Mouse (Mus musculus) ES-E14 (cell line): ENCODE results near the gene Ralgds. TPM values are rescaled to one million over a fixed set of nuclear protein-coding genes. Genes with fewer than 3 reads are reported as not detected.
"Not testable (repeated sequence)": the region's sequence is repeated elsewhere in the genome, so short reads cannot be mapped to it uniquely, and the experiment has no call there.

Experiments used
- DNase-seq: peaks from one replicate; pipeline ENCODE4 v3.0.0-alpha.2; 2013; ENCODE audit warnings: low read depth, low spot score
- H3K27ac ChIP-seq: 2 replicates; pipeline ENCODE4 v1.5.1; 2012; ENCODE audit warnings: low read depth, mild to moderate bottlenecking, low read length, moderate library complexity, mixed read lengths; ENCODE audit not compliant: poor library complexity, insufficient read depth, severe bottlenecking
- H3K36me3 ChIP-seq: 2 replicates; pipeline ENCODE4 v1.6.1; 2012; ENCODE audit warnings: mild to moderate bottlenecking, low read length, moderate library complexity, mixed read lengths; ENCODE audit not compliant: control insufficient read depth, poor library complexity, insufficient read depth, severe bottlenecking
- H3K4me1 ChIP-seq, 2 experiments: fragments of 150-350 bp in 1 of 2; sonication (generic) in 1 of 2; 2 replicates each; pipeline ENCODE4 v1.6.1; 2012; ENCODE audit warnings: low read length in 2 of 2, mild to moderate bottlenecking in 1 of 2, mixed read lengths in 1 of 2; ENCODE audit not compliant: control insufficient read depth in 2 of 2, insufficient read depth in 2 of 2, poor library complexity in 1 of 2
- H3K4me3 ChIP-seq, 2 experiments: fragments of 150-350 bp in 1 of 2; sonication (generic) in 1 of 2; 2 replicates each; pipeline ENCODE4 v1.5.1; 2012; ENCODE audit warnings: low read length in 2 of 2, low read depth in 1 of 2, mild to moderate bottlenecking in 1 of 2, mixed read lengths in 1 of 2; ENCODE audit not compliant: insufficient read depth in 1 of 2, poor library complexity in 1 of 2, severe bottlenecking in 1 of 2
- H3K9ac ChIP-seq: 2 replicates; pipeline ENCODE4 v1.6.1; 2012; ENCODE audit warnings: low read depth, mild to moderate bottlenecking, low read length, mixed read lengths; ENCODE audit not compliant: poor library complexity, insufficient read depth, severe bottlenecking
- H3K9me3 ChIP-seq: fragments of 150-350 bp; sonication (generic); 2 replicates; pipeline ENCODE4 v1.6.1; 2012; ENCODE audit warnings: low read depth, mild to moderate bottlenecking, low read length; ENCODE audit not compliant: control insufficient read depth, insufficient read depth
- CHD2 ChIP-seq: IDR thresholded peaks from 2 replicates; pipeline ENCODE4 v1.6.1; 2014; ENCODE audit warnings: mild to moderate bottlenecking, low read depth, low read length, inconsistent platforms
- HCFC1 ChIP-seq: IDR thresholded peaks from 2 replicates; pipeline ENCODE4 v1.6.1; 2012; ENCODE audit warnings: low read length, inconsistent platforms, borderline replicate concordance; ENCODE audit not compliant: insufficient read depth
- MAFK ChIP-seq: IDR thresholded peaks from 2 replicates; pipeline ENCODE4 v1.6.1; 2014; ENCODE audit warnings: mild to moderate bottlenecking, low read depth, low read length, inconsistent platforms; ENCODE audit not compliant: insufficient read depth
- ZC3H11A ChIP-seq: IDR thresholded peaks from 2 replicates; pipeline ENCODE4 v1.6.1; 2012; ENCODE audit warnings: low read depth, mild to moderate bottlenecking, inconsistent platforms, low read length, borderline replicate concordance
- ZNF384 ChIP-seq: IDR thresholded peaks from 2 replicates; pipeline ENCODE4 v1.6.1; 2012; ENCODE audit warnings: low read depth, low read length, inconsistent platforms
- in situ Hi-C, 2 experiments: fragments of 600-800 bp; cut with MboI; formaldehyde crosslinking; loops; one replicate each; pipeline ENCODE4 v1.15.1; 2025; ENCODE audit warnings: low sequenced_read_pairs in 2 of 2, inconsistent platforms in 1 of 2; ENCODE audit not compliant: unreplicated experiment in 2 of 2
- total RNA-seq: library from RNA; depleted of rRNA; stranded (reverse); fragments of 300-350 nt; gene quantifications from 2 replicates; pipeline ENCODE4 v1.2.3, GENCODE M21; 2012

Ralgds gene
- total RNA-seq, 1 experiment = 18.2 TPM

DNA sequence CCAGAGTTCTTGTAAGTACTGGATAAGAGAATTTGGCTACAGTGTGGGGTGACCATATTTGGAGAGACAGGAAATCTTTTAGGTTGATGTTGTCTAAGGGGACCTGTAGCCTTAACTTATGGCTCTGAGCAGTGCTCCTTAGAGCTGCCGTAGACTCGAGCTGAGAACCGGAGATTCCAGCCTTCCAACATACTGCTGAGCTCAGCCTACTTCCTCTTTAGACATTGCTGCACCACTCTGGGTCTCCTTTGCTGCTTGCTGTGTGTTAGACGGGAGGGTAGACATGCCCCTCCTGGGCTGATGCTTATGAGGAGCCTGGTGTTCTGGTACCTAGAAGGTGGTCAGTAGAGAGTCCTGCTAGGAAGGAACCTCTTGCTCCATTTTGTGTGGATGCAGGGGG lies 14.5 kb upstream of the Ralgds start:
- peaks cover 3% of the 10 kb centered on the region; the same call in 1 of the 2 replicates for H3K9me3 ChIP-seq
- in situ Hi-C loops = no loop called here
- H3K4me1 ChIP-seq = peaks cover 0 to 3% of the 10 kb centered on the region in 2 experiments; a peak in 1 of 4 replicates
- no peak overlapping the region for H3K4me3 ChIP-seq
- no peak overlapping the region for H3K9ac ChIP-seq
- DNase-seq = no peak
- H3K36me3 ChIP-seq = no peaks in the 10 kb centered on the region
- no peak for TF ChIP-seq MAFK
- no peak for TF ChIP-seq ZC3H11A
- TF ChIP-seq ZNF384 = no peak
- TF ChIP-seq CHD2 = no peak
- TF ChIP-seq HCFC1 = no peak
- no peak overlapping the region for H3K27ac ChIP-seq

DNA sequence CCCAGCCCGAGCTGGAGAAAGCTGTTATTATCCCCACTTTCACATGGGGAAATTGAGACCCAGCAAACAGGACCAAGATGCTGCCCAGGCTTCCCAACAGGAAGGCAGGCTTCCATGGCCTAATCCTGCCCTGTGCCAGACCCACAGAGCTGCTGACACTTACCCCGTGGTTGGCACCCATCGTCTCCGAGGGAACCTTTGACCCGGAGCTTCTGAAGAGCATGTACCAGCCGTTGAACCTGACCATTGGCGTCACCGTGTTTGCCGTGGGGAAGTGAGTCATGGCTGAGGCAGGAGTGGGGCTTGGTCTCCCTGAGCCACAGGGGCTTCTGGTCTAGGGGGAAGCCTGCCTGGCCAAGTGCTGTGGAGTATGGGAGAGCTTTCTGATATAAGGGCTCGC lies 9.9 kb upstream of the Ralgds start:
- no peak for DNase-seq
- Histone ChIP-seq H3K9ac (no peak overlapping the region), H3K27ac (no peak overlapping the region), H3K4me1 (peaks cover 4 to 14% of the 10 kb centered on the region in 2 experiments), H3K4me3 (no peak overlapping the region), H3K36me3 (no peaks in the 10 kb centered on the region), H3K9me3 (no peaks in the 10 kb centered on the region)
- no peak for TF ChIP-seq ZNF384
- TF ChIP-seq MAFK = no peak
- no peak for TF ChIP-seq ZC3H11A
- no peak for TF ChIP-seq CHD2
- TF ChIP-seq HCFC1 = no peak
- in situ Hi-C loops = no loop called here

DNA sequence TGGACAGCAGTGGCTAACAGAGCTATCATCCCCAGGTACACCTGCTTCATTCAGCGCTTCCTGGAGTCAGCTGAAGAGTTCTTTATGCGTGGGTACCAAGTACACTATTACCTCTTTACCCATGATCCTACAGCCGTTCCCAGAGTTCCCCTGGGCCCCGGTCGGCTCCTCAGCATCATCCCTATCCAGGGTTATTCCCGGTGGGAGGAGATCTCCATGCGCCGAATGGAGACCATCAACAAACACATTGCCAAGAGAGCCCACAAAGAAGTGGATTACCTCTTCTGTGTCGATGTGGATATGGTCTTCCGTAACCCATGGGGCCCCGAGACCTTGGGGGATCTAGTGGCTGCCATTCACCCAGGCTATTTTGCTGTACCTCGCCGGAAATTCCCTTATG lies 8.2 kb upstream of the Ralgds start:
- in situ Hi-C loops = no loop called here
- Histone ChIP-seq H3K4me1 (peaks cover 4 to 14% of the 10 kb centered on the region in 2 experiments), H3K9ac (peak overlapping the region; percentile 38; the same call in 1 of the 2 replicates), H3K27ac (peak overlapping the region; percentile 42), H3K36me3 (no peaks in the 10 kb centered on the region), H3K4me3 (peak overlapping the region; percentile 40 to 43), H3K9me3 (no peaks in the 10 kb centered on the region)
- DNase-seq = no peak
- TF ChIP-seq HCFC1 = no peak
- TF ChIP-seq CHD2 = no peak
- no peak for TF ChIP-seq ZNF384
- no peak for TF ChIP-seq ZC3H11A
- no peak for TF ChIP-seq MAFK

DNA sequence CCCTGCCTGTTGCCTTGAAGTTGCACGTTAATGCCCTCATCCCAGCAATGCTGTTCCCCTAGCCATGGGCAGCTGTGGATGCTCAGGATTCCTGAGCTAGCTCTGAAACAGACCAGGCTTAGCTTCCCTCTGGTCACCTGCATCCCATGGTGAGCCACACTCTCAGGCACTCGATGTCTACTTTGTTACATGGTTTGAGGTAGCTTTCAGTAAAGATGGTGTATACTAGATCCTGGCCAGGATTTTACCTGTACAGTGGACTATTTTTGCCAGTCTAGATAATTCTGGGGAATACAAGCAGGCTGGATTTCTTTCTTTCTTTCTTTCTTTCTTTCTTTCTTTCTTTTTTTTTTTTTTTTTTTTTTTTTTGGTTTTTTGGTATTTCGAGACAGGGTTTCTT lies 7.1 kb upstream of the Ralgds start, which contains the start of gene Gm10134:
Gene Gm10134, plus strand, starts transcription at position 301 of the 400 bp plus-strand sequence.
- Histone ChIP-seq H3K9ac (peak within 1 kb of the TSS; percentile 45; the same call in 1 of the 2 replicates), H3K36me3 (no peaks in the 10 kb centered on the region), H3K27ac (peak within 1 kb of the TSS; percentile 78), H3K4me1 (peaks cover 4 to 14% of the 10 kb centered on the region in 2 experiments), H3K9me3 (no peaks in the 10 kb centered on the region), H3K4me3 (peak within 1 kb of the TSS; percentile 40 to 43)
- DNase-seq = no peak
- TF ChIP-seq ZNF384 = peak; percentile 39; the same call in 1 of the 2 replicates
- no peak for TF ChIP-seq HCFC1
- no peak for TF ChIP-seq CHD2
- TF ChIP-seq ZC3H11A = no peak
- no peak for TF ChIP-seq MAFK
- in situ Hi-C loops = no loop called here

DNA sequence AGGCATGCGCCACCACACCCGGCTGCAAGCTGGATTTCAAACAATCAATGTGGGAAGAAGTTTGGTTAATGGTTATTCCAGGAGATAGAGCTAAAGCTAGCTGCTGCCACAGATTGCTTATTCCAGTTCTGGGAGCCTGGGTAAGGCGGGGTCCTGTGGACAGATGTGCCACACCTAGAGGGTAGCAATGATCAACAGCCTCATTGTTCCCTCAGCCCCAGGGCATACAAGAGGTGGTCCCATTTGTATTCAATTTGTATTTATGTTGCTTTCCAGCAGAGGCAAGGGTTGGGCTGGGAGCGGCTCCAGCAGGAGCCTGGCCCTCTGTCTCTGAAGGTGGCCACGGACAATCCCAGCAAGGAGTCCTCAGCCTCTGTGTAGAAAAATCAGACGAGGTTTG lies 6.6 kb upstream of the Ralgds start:
- Histone ChIP-seq H3K36me3 (no peaks in the 10 kb centered on the region), H3K4me3 (no peak overlapping the region), H3K9ac (no peak overlapping the region), H3K9me3 (no peaks in the 10 kb centered on the region), H3K27ac (peak overlapping the region; percentile 60; the same call in 1 of the 2 replicates), H3K4me1 (peaks cover 4 to 14% of the 10 kb centered on the region in 2 experiments)
- DNase-seq = no peak
- TF ChIP-seq CHD2 = no peak
- TF ChIP-seq ZNF384 = no peak
- no peak for TF ChIP-seq MAFK
- no peak for TF ChIP-seq ZC3H11A
- TF ChIP-seq HCFC1 = no peak
- in situ Hi-C loops = no loop called here

DNA sequence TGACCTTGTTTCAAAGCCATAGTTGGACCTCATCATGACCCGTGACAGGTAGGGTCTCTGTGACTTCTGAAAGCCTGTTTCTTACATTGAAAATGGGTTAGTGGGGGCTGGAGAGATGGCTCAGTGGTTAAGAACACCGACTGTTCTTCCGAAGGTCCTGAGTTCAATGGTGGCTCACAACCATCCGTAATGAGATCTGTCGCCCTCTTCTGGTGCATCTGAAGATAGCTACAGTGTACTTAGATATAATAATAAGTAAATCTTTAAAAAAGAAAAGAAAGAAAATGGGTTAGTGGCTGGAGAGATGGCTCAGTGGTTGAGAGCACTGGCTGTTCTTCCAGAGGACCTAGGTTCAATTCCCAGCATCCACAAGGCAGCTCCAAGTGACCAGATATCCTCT lies 1.3 kb upstream of the Ralgds start:
- in situ Hi-C loops, DNase-seq, H3K9me3 ChIP-seq: not testable (repeated sequence)

More for the DNA sequence above, 1.3 kb upstream of the Ralgds start:
- H3K4me3 ChIP-seq, H3K27ac ChIP-seq, H3K9ac ChIP-seq, H3K36me3 ChIP-seq: not testable (repeated sequence)
- peaks cover 3 to 13% of the 10 kb centered on the region in 2 experiments; a peak in 3 of 4 replicates for H3K4me1 ChIP-seq
